Mouse (Mus musculus) liver, embryonic 12.5 days (tissue): ENCODE results near the gene Hs6st2. TPM values are rescaled to one million over a fixed set of nuclear protein-coding genes. Genes with fewer than 3 reads are reported as not detected.

Experiments
- ATAC-seq: fragments of 200-750 bp; cut with Nextera tagmentation; 2 replicates; pipeline ENCODE4 v1.8.0; 2017; ENCODE audit warnings: moderate number of reproducible peaks, mild to moderate bottlenecking, moderate library complexity
- H3K27ac ChIP-seq: fragments of 300-500 bp; sonication (generic); 2 replicates; pipeline ENCODE4 v1.5.1; 2016; ENCODE audit warnings: mild to moderate bottlenecking
- H3K27me3 ChIP-seq: fragments of 300-500 bp; sonication (generic); replicated peaks from 2 replicates; pipeline ENCODE4 v1.6.1; 2016; ENCODE audit warnings: mild to moderate bottlenecking, moderate library complexity
- H3K36me3 ChIP-seq: fragments of 300-500 bp; sonication (generic); 2 replicates; pipeline ENCODE4 v1.6.1; 2016; ENCODE audit warnings: mild to moderate bottlenecking, moderate library complexity
- H3K4me1 ChIP-seq: fragments of 300-500 bp; sonication (generic); 2 replicates; pipeline ENCODE4 v1.6.1; 2016
- H3K4me2 ChIP-seq: fragments of 300-500 bp; sonication (generic); 2 replicates; pipeline ENCODE4 v1.6.1; 2016; ENCODE audit warnings: mild to moderate bottlenecking, moderate library complexity
- H3K4me3 ChIP-seq: fragments of 300-500 bp; sonication (generic); 2 replicates; pipeline ENCODE4 v1.5.1; 2016; ENCODE audit warnings: mild to moderate bottlenecking, moderate library complexity
- H3K9ac ChIP-seq: fragments of 300-500 bp; sonication (generic); 2 replicates; pipeline ENCODE4 v1.6.1; 2016; ENCODE audit warnings: mild to moderate bottlenecking, moderate library complexity
- H3K9me3 ChIP-seq: fragments of 300-500 bp; sonication (generic); replicated peaks from 2 replicates; pipeline ENCODE4 v1.6.1; 2016; ENCODE audit warnings: mild to moderate bottlenecking, moderate library complexity
- WGBS: fragments of 180-500 bp; shearing (Covaris S2); methylation state at CpG from one replicate; pipeline ENCODE4 v1.1.7; 2016; ENCODE audit not compliant: insufficient replicate concordance; 5-methylcytosine and 5-hydroxymethylcytosine counted together
- polyA plus RNA-seq: library from polyadenylated mRNA; unstranded; fragments of >200 nt; fragmentation: Nextera tagmentation; extraction: Ambion mirVana; gene quantifications from 2 replicates; pipeline ENCODE4 v1.2.1, GENCODE M21; 2016

The Hs6st2 gene
- polyA plus RNA-seq, 1 experiment from 2014 or later = 2.6 TPM

GRCm38 (mm10) chrX:51658236-51658635 lies 23.4 kb downstream of the Hs6st2 start:
- no peak overlapping the region for H3K9ac ChIP-seq
- H3K27ac ChIP-seq = no peak overlapping the region
- WGBS = 44% methylated on average over 2 of the region's 2 CpGs
- no peak overlapping the region for H3K4me2 ChIP-seq
- H3K4me3 ChIP-seq = no peak overlapping the region
- ATAC-seq = no peak
- H3K27me3 ChIP-seq = no peaks in the 10 kb centered on the region
- H3K4me1 ChIP-seq = no peaks in the 10 kb centered on the region
- no peaks in the 10 kb centered on the region for H3K9me3 ChIP-seq
- no peaks in the 10 kb centered on the region for H3K36me3 ChIP-seq

GRCm38 (mm10) chrX:51642661-51643257 lies 38.9 kb downstream of the Hs6st2 start:
- Histone ChIP-seq H3K4me2 (no peak overlapping the region), H3K9ac (no peak overlapping the region), H3K36me3 (no peaks in the 10 kb centered on the region), H3K27me3 (no peaks in the 10 kb centered on the region), H3K4me3 (no peak overlapping the region), H3K27ac (no peak overlapping the region), H3K4me1 (no peaks in the 10 kb centered on the region), H3K9me3 (no peaks in the 10 kb centered on the region)
- WGBS = 51% methylated on average over 3 of the region's 3 CpGs
- ATAC-seq = no peak

- no peak overlapping the region for H3K4me3 ChIP-seq
- no peak overlapping the region for H3K4me2 ChIP-seq
- H3K27ac ChIP-seq = no peak overlapping the region
- 60% methylated on average over 7 of the region's 7 CpGs for WGBS
- ATAC-seq = no peak
- H3K27me3 ChIP-seq = 0 out of 2 replicates have a peak, but pooled peaks cover 4% of the 10 kb centered on the region
- no peaks in the 10 kb centered on the region for H3K4me1 ChIP-seq
- no peak overlapping the region for H3K9ac ChIP-seq
- no peaks in the 10 kb centered on the region for H3K9me3 ChIP-seq
- H3K36me3 ChIP-seq = no peaks in the 10 kb centered on the region
Observed at GRCm38 (mm10) chrX:51635756-51636155, 45.9 kb downstream of the Hs6st2 start.

- WGBS = 57% methylated on average over 2 of the region's 2 CpGs
- no peak for ATAC-seq
- no peak overlapping the region for H3K27ac ChIP-seq
- no peaks in the 10 kb centered on the region for H3K4me1 ChIP-seq
- H3K4me2 ChIP-seq = no peak overlapping the region
- H3K4me3 ChIP-seq = no peak overlapping the region
- no peaks in the 10 kb centered on the region for H3K9me3 ChIP-seq
- no peaks in the 10 kb centered on the region for H3K36me3 ChIP-seq
- H3K27me3 ChIP-seq = no peaks in the 10 kb centered on the region
- H3K9ac ChIP-seq = no peak overlapping the region
Observed at GRCm38 (mm10) chrX:51631376-51631775, 50.3 kb downstream of the Hs6st2 start.

- no peaks in the 10 kb centered on the region; the same call in 1 of the 2 replicates for H3K27me3 ChIP-seq
- no peaks in the 10 kb centered on the region for H3K9me3 ChIP-seq
- WGBS = 47% methylated on average over 7 of the region's 7 CpGs
- no peak for ATAC-seq
- no peak overlapping the region for H3K4me3 ChIP-seq
- H3K9ac ChIP-seq = no peak overlapping the region
- no peak overlapping the region for H3K4me2 ChIP-seq
- no peaks in the 10 kb centered on the region for H3K36me3 ChIP-seq
- H3K27ac ChIP-seq = no peak overlapping the region
- H3K4me1 ChIP-seq = no peaks in the 10 kb centered on the region
Observed at GRCm38 (mm10) chrX:51614384-51615004, 67.2 kb downstream of the Hs6st2 start.

- no peak for ATAC-seq
- Histone ChIP-seq H3K4me2 (no peak overlapping the region), H3K4me1 (no peaks in the 10 kb centered on the region), H3K36me3 (no peaks in the 10 kb centered on the region), H3K4me3 (no peak overlapping the region), H3K27me3 (no peaks in the 10 kb centered on the region; the same call in 1 of the 2 replicates), H3K9me3 (no peaks in the 10 kb centered on the region), H3K27ac (no peak overlapping the region), H3K9ac (no peak overlapping the region)
- WGBS = 31% methylated on average over 1 of the region's 1 CpGs
Observed at GRCm38 (mm10) chrX:51610743-51611142, 70.9 kb downstream of the Hs6st2 start.

- no peak for ATAC-seq
- Histone ChIP-seq H3K27me3 (no peaks in the 10 kb centered on the region), H3K9ac (no peak overlapping the region), H3K27ac (no peak overlapping the region), H3K36me3 (no peaks in the 10 kb centered on the region), H3K4me3 (no peak overlapping the region), H3K4me2 (no peak overlapping the region), H3K4me1 (no peaks in the 10 kb centered on the region), H3K9me3 (no peaks in the 10 kb centered on the region)
- WGBS = 74% methylated on average over 6 of the region's 6 CpGs
Observed at GRCm38 (mm10) chrX:51606231-51606863, 75.3 kb downstream of the Hs6st2 start.

- no peak overlapping the region for H3K4me3 ChIP-seq
- no peak overlapping the region for H3K4me2 ChIP-seq
- H3K4me1 ChIP-seq = no peaks in the 10 kb centered on the region
- no peaks in the 10 kb centered on the region for H3K9me3 ChIP-seq
- H3K36me3 ChIP-seq = no peaks in the 10 kb centered on the region
- no peak for ATAC-seq
- H3K9ac ChIP-seq = no peak overlapping the region
- 100% methylated on average over 1 of the region's 1 CpGs for WGBS
- no peak overlapping the region for H3K27ac ChIP-seq
- no peaks in the 10 kb centered on the region for H3K27me3 ChIP-seq
Observed at GRCm38 (mm10) chrX:51592751-51593150, 88.9 kb downstream of the Hs6st2 start.

- Histone ChIP-seq H3K4me2 (no peak overlapping the region), H3K4me1 (no peaks in the 10 kb centered on the region), H3K4me3 (no peak overlapping the region), H3K27ac (no peak overlapping the region), H3K9me3 (no peaks in the 10 kb centered on the region), H3K9ac (no peak overlapping the region), H3K36me3 (no peaks in the 10 kb centered on the region), H3K27me3 (no peaks in the 10 kb centered on the region)
- no peak for ATAC-seq
- WGBS = 71% methylated on average over 8 of the region's 8 CpGs
Observed at GRCm38 (mm10) chrX:51590448-51591010, 91.1 kb downstream of the Hs6st2 start.

GRCm38 (mm10) chrX:51585444-51585843 lies 96.2 kb downstream of the Hs6st2 start:
- no peak for ATAC-seq
- H3K36me3 ChIP-seq = no peaks in the 10 kb centered on the region

GRCm38 (mm10) chrX:51581704-51582103 lies 100.0 kb downstream of the Hs6st2 start:
- Histone ChIP-seq H3K4me1 (no peaks in the 10 kb centered on the region), H3K36me3 (no peaks in the 10 kb centered on the region), H3K9me3 (no peaks in the 10 kb centered on the region), H3K4me2 (no peak overlapping the region), H3K27ac (no peak overlapping the region), H3K9ac (no peak overlapping the region), H3K27me3 (no peaks in the 10 kb centered on the region), H3K4me3 (no peak overlapping the region)
- 53% methylated on average over 3 of the region's 3 CpGs for WGBS
- no peak for ATAC-seq

More at GRCm38 (mm10) chrX:51585444-51585843, 96.2 kb downstream of the Hs6st2 start:
- WGBS = 55% methylated on average over 3 of the region's 3 CpGs
- Histone ChIP-seq H3K27ac (no peak overlapping the region), H3K4me1 (no peaks in the 10 kb centered on the region), H3K4me2 (no peak overlapping the region), H3K9ac (no peak overlapping the region), H3K27me3 (no peaks in the 10 kb centered on the region), H3K9me3 (no peaks in the 10 kb centered on the region), H3K4me3 (no peak overlapping the region)

- WGBS = 46% methylated on average over 1 of the region's 1 CpGs
- Histone ChIP-seq H3K4me2 (no peak overlapping the region), H3K4me1 (no peaks in the 10 kb centered on the region), H3K4me3 (no peak overlapping the region), H3K27ac (no peak overlapping the region), H3K27me3 (no peaks in the 10 kb centered on the region), H3K9me3 (no peaks in the 10 kb centered on the region), H3K36me3 (no peaks in the 10 kb centered on the region), H3K9ac (no peak overlapping the region)
- no peak for ATAC-seq
Observed at GRCm38 (mm10) chrX:51561880-51562279, 119.8 kb downstream of the Hs6st2 start.
